Mouse (Mus musculus) CH12.LX (cell line): ENCODE data around the gene Gm20388.

Source experiments
- CHD1 ChIP-seq: IDR thresholded peaks from 2 replicates; pipeline ENCODE4 v1.6.1; 2012; ENCODE audit warnings: low read depth, low read length, improper control_type of control experiment, inconsistent platforms
- POLR2A ChIP-seq: IDR thresholded peaks from 2 replicates; pipeline ENCODE4 v1.6.1; 2011; ENCODE audit warnings: low read depth, mild to moderate bottlenecking, improper control_type of control experiment, low read length
- USF1 ChIP-seq: IDR thresholded peaks from 2 replicates; pipeline ENCODE4 v1.6.1; 2014; ENCODE audit warnings: low read depth, mild to moderate bottlenecking, inconsistent platforms, low read length, improper control_type of control experiment

DNA sequence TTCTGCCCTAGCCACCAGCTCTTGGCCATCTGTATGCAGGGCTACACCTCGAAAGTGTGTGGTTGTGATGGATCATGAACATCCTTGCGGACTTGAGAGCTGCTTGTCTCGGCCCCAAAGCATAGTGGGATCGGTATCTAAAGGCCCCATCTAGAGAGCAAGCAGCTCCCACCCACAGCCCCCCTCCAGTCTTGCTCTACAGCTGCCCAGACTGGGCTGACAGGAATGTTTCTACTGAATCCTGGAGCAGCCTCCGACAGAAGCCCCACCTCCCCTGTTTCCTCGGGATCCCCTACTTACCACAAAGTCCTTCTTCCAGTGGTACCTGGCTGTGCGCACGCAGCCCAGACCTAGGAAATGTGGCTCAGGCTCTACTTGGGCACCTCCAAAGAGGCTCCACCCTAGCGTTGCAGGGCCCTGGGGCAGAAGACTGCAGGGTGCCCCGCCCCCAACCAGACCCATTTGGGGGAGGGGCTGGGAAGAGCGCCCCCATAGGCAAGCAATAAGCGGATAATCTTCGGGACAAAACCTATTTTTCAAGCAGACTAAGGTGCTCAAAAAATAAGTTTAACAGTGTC lies 3247.3 kb downstream of the Gm20388 start, which contains the start of gene Sult5a1:
- TF ChIP-seq CHD1: no peak
- TF ChIP-seq USF1: no peak
- TF ChIP-seq POLR2A: no peak
